Mouse (Mus musculus) myocyte (in vitro differentiated cells): ENCODE data around the gene Lmo7.

Experiments
- CEBPB ChIP-seq: IDR thresholded peaks from 2 replicates; pipeline ENCODE4 v1.6.1; 2011; ENCODE audit warnings: mild to moderate bottlenecking, moderate library complexity; ENCODE audit not compliant: poor library complexity, insufficient read depth, severe bottlenecking
- E2F4 ChIP-seq: IDR thresholded peaks from one replicate; pipeline ENCODE4 v1.6.1; 2011; ENCODE audit warnings: mild to moderate bottlenecking, control low read depth, moderate library complexity; ENCODE audit not compliant: insufficient read depth
- MAX ChIP-seq: IDR thresholded peaks from one replicate; pipeline ENCODE4 v1.6.1; 2011; ENCODE audit warnings: low read depth, mild to moderate bottlenecking, control low read depth
- MYOD1 ChIP-seq, 3 experiments: IDR thresholded peaks; one replicate each; pipeline ENCODE4 v1.6.1; 2011; ENCODE audit warnings: control low read depth in 2 of 3, low read depth in 2 of 3, mild to moderate bottlenecking in 2 of 3, moderate library complexity in 1 of 3; ENCODE audit not compliant: insufficient read length in 2 of 3, control insufficient read depth in 1 of 3
- MYOG ChIP-seq, 3 experiments: IDR thresholded peaks; one replicate each; pipeline ENCODE4 v1.6.1; 2011; ENCODE audit warnings: control low read depth in 2 of 3, low read depth in 2 of 3, mild to moderate bottlenecking in 2 of 3; ENCODE audit not compliant: insufficient read length in 2 of 3, control insufficient read depth in 1 of 3, insufficient read depth in 1 of 3
- POLR2A ChIP-seq: IDR thresholded peaks from one replicate; pipeline ENCODE4 v1.6.1; 2011; ENCODE audit warnings: low read depth, mild to moderate bottlenecking, control low read depth, moderate library complexity; ENCODE audit not compliant: insufficient read length
- POLR2AphosphoS2 ChIP-seq: IDR thresholded peaks from one replicate; pipeline ENCODE4 v1.6.1; 2011; ENCODE audit warnings: low read depth, control low read depth; ENCODE audit not compliant: insufficient read length
- REST ChIP-seq: IDR thresholded peaks from one replicate; pipeline ENCODE4 v1.6.1; 2011; ENCODE audit warnings: mild to moderate bottlenecking, control low read depth, moderate library complexity; ENCODE audit not compliant: insufficient read depth, insufficient read length
- SRF ChIP-seq: IDR thresholded peaks from one replicate; pipeline ENCODE4 v1.6.1; 2011; ENCODE audit warnings: low read depth; ENCODE audit not compliant: control insufficient read depth, insufficient read length
- TCF12 ChIP-seq: IDR thresholded peaks from one replicate; pipeline ENCODE4 v1.6.1; 2011; ENCODE audit warnings: mild to moderate bottlenecking, control low read depth; ENCODE audit not compliant: poor library complexity, insufficient read depth, severe bottlenecking
- USF1 ChIP-seq: IDR thresholded peaks from one replicate; pipeline ENCODE4 v1.6.1; 2011; ENCODE audit warnings: low read depth, mild to moderate bottlenecking, control low read depth, moderate library complexity

- TF ChIP-seq POLR2A (no peak), MAX (no peak), TCF12 (no peak), POLR2AphosphoS2 (no peak), REST (no peak), USF1 (no peak), E2F4 (no peak), MYOG (IDR thresholded peaks at IDR 0.05; ENCODE audit: control insufficient read depth in 1 of 3, insufficient read depth in 1 of 3, insufficient read length in 2 of 3, low read depth in 2 of 3) (no peak), SRF (no peak), MYOD1 (IDR thresholded peaks at IDR 0.05; ENCODE audit: control insufficient read depth in 1 of 3, insufficient read length in 2 of 3, low read depth in 2 of 3) (no peak), CEBPB (no peak)
Observed at GRCm38 (mm10) chr14:101949114-101949513, 219.4 kb downstream of the Lmo7 start.
